Comparison of ENCODE assay signal across 13 mouse cellular contexts in genomic region chr15:62282116-62282515, GRCm38 (mm10).
DNase-seq lines count a peak whose midpoint lies in the region; ATAC-seq lines count a peak whose summit lies in the region.
"Had no signal": no experiment of that assay in that cellular context is flagged by ENCODE, and none has a peak within 500 bp of the region (broad histone marks: within the 10 kb centered on the region; RNA-seq: fewer than 3 reads in every experiment).

No protein-coding gene starts in this region.

- 73% methylated on average over 1 of the region's 1 CpGs for WGBS in heart, embryonic 11.5 days (ENCODE audit: insufficient replicate concordance)
- 39% methylated on average over 1 of the region's 1 CpGs for WGBS in large intestine, adult 2 months
- WGBS in midbrain, embryonic 14.5 days = 92% methylated on average over 1 of the region's 1 CpGs

- no peaks in the 10 kb centered on the region for H3K4me1 ChIP-seq in heart, embryonic 11.5 days (ENCODE audit: control insufficient read depth, insufficient read depth, low read length)
- 0 out of 2 replicates have a peak, but pooled peaks cover 6% of the 10 kb centered on the region for H3K4me1 ChIP-seq in midbrain, embryonic 14.5 days (ENCODE audit: control insufficient read depth, insufficient read depth, low read length)

- DNase-seq in heart, adult 11 months = peak; percentile 84
- DNase-seq in 416B (ENCODE audit: low read depth) = peak; percentile 47
- peak; percentile 60 for DNase-seq in kidney, adult 18-20 months
- peak; percentile 54 for DNase-seq in large intestine, adult 2 months (ENCODE audit: low read depth, low spot score)
- no peak for DNase-seq in midbrain, embryonic 14.5 days
- DNase-seq in cerebellum, adult 9-11 months = no peak
- DNase-seq: cerebellum, adult 11-12 months; gastrocnemius, postnatal 10 days had no signal

- no peak overlapping the region for H3K4me3 ChIP-seq in heart, embryonic 11.5 days (ENCODE audit: low read depth, low read length)
- no peak overlapping the region for H3K4me3 ChIP-seq in midbrain, embryonic 14.5 days (replicated peaks; ENCODE audit: low read depth, low read length)
- H3K4me3 ChIP-seq: midbrain, embryonic 15.5 days; neural tube, embryonic 13.5 days had no signal

- H3K9ac ChIP-seq in heart, embryonic 11.5 days (ENCODE audit: low read depth, low read length) = no peak overlapping the region
- no peak overlapping the region for H3K9ac ChIP-seq in midbrain, embryonic 14.5 days (replicated peaks; ENCODE audit: low read length)
- H3K9ac ChIP-seq: liver, embryonic 14.5 days; midbrain, embryonic 15.5 days; neural tube, embryonic 13.5 days had no signal

- H3K9me3 ChIP-seq in heart, embryonic 11.5 days (replicated peaks; ENCODE audit: control insufficient read depth, low read length) = no peaks in the 10 kb centered on the region
- H3K9me3 ChIP-seq in midbrain, embryonic 14.5 days (ENCODE audit: control insufficient read depth, low read length) = no peaks in the 10 kb centered on the region
- H3K9me3 ChIP-seq: midbrain, embryonic 15.5 days; neural tube, embryonic 13.5 days had no signal

- no peaks in the 10 kb centered on the region for H3K36me3 ChIP-seq in heart, embryonic 11.5 days (ENCODE audit: control insufficient read depth, insufficient read depth, low read length)
- no peaks in the 10 kb centered on the region for H3K36me3 ChIP-seq in midbrain, embryonic 14.5 days (ENCODE audit: control insufficient read depth, insufficient read depth, low read length)
- H3K36me3 ChIP-seq: midbrain, embryonic 15.5 days; neural tube, embryonic 13.5 days had no signal

- no peaks in the 10 kb centered on the region for H3K27me3 ChIP-seq in heart, embryonic 11.5 days (ENCODE audit: control insufficient read depth, insufficient read depth, low read length)
- H3K27me3 ChIP-seq in midbrain, embryonic 14.5 days (ENCODE audit: control insufficient read depth, insufficient read depth, low read length) = no peaks in the 10 kb centered on the region
- H3K27me3 ChIP-seq: midbrain, embryonic 15.5 days; neural tube, embryonic 13.5 days had no signal

- H3K4me2 ChIP-seq in heart, embryonic 11.5 days = no peak overlapping the region
- no peak overlapping the region for H3K4me2 ChIP-seq in midbrain, embryonic 14.5 days (ENCODE audit: low read length)
- H3K4me2 ChIP-seq: midbrain, embryonic 15.5 days; neural tube, embryonic 13.5 days had no signal

- H3K27ac ChIP-seq in heart, embryonic 11.5 days (ENCODE audit: low read depth, low read length) = no peak overlapping the region
- no peak overlapping the region for H3K27ac ChIP-seq in midbrain, embryonic 14.5 days (replicated peaks; ENCODE audit: low read depth, low read length)
- H3K27ac ChIP-seq: liver, embryonic 14.5 days; midbrain, embryonic 15.5 days; neural tube, embryonic 13.5 days had no signal

- no peak for ATAC-seq in heart, embryonic 11.5 days (replicated peaks; ENCODE audit: insufficient number of reproducible peaks, low FRiP score, low TSS enrichment)
- ATAC-seq in midbrain, embryonic 14.5 days (ENCODE audit: low FRiP score, low TSS enrichment) = no peak
- no peak for ATAC-seq in megakaryocyte-erythroid progenitor cell, adult 5-6 weeks (replicated peaks; ENCODE audit: low FRiP score, low TSS enrichment, poor library complexity, severe bottlenecking)
- ATAC-seq: midbrain, embryonic 15.5 days had no signal

Comparison
In these comparisons a context has a peak if more than half of its experiments do, and no peak if none do; other contexts are left out.
1. DNase-seq: peak in heart, adult 11 months (single experiment), 416B (single experiment), kidney, adult 18-20 months (single experiment) and large intestine, adult 2 months (single experiment); none in midbrain, embryonic 14.5 days (single experiment) and cerebellum, adult 9-11 months (single experiment).